Mouse (Mus musculus): Measurements from ENCODE around the gene Aim2.

DNA sequence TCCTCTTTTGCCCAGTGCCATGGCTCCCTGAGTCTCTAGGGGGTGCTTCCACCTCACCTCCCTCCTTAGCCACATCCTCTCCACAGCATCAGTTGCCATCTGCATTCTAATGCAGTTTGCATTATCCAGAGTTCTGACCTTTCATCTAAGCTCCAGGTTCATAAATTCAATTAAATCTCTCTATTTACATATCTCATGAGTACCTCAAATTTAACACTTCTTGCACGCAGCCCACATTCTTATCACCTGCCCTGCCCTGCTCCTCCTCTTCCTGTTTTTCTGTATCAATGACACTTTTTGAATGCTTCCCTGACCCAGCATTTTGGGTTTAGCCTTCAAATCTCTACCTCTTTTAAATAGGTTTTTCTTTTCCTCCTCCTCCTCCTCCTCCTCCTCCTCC, 90.0 kb downstream of the Aim2 start:
- TF ChIP-seq POLR2A (IDR thresholded peaks at IDR 0.05; ENCODE audit: low read depth, low read length) (no peak), CTCF (IDR thresholded peaks at IDR 0.05; ENCODE audit: extremely low read depth, insufficient read depth, insufficient read length, insufficient replicate concordance) (no peak)

All from spleen, adult 2 months (tissue).